Mouse (Mus musculus) liver (tissue): ENCODE measurements around the gene Ndufs6.

Source experiments
- DNase-seq: peaks from one replicate; pipeline ENCODE4 v3.0.0-alpha.2; 2020; ENCODE audit warnings: mixed read lengths

The Ndufs6 gene

DNA sequence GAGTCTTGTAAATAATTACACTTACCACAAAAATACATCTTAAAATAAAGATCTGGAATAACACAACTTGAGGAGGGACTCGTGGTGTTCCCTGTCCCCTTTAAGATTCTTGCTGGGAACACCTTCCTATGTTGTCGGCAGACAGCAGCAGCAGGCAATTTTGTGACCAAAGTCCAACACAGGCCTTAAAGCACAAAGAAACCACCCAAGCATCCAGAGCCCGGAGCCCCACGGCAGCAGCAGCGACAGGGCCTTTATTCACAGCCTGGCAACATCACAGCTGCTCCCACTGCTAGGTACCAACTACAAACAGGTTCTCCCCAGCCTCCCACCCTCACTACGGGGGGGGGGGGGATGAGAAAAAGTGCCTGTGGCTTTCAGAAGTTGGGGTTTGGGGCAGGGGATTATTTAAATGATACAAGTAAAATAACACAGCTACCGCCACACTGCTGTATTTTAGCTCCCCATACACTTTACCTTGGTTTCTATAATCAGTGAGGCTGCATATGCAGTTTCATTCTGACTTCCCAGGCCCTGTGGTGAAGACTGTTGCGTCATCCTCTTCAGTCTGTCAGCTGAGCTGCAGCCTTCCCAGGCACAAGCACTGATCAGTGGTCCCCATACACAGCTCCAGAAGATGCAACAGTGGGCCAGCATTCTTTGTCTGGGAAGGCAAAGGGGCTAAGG lies 22.8 kb downstream of the Ndufs6 start:
- DNase-seq = no peak

DNA sequence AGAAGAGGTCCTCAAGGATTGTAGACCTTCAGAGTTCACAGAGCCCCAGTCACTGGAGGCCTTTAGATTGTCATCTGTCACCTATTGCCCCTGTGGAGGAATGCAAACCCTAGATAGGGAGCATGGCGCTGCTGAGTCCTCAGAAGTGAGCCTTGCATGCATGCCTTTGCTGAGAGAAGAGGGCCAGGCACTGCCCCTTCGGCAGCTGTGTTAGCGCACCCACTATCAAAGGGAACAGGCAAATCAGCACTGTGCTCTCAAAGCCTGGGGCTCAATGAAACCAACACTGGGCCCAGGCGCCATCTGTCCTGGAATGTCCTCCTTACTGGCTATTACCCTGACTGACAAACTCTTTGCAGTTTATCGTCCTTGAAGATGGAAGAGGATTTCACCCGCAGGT lies 23.6 kb downstream of the Ndufs6 start:
- DNase-seq = no peak

DNA sequence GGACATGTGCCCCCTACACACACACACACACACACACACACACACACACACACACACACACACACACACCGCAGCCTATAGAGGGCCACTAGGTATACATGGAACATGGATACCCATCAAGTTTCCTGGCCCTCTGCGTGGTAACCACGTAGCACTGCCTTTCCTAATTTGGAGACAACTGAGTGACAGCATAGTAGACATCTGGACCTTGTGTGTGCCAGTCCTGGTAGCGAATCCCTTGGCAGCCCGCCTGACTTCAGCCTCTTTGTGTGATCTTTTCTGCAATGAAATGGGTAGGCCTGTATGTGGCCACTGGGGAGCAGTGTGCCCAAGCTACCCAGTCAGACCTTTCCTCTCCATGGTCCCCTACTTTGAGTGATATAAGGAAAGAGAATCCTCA lies 29.0 kb downstream of the Ndufs6 start:
- DNase-seq = no peak

DNA sequence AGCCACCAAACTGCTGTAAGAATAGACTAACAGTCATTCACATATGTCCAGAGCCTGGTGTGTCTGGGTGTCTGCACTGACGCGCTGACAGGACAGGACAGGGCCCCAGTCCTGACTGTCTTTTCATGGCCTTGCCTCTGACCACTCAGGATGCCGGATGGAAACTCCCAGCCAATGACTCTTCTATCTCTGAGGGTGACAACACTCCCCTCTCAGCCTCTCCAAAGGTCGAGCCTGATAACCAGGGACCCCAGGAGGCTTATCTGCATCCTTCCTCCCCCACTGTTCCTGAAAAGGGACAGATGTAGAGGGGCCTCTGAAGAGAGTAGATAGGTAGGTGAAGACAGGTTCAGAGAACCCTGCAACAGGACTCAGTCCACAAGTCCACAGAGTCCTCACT lies 29.6 kb downstream of the Ndufs6 start:
- DNase-seq = peak; percentile 9

DNA sequence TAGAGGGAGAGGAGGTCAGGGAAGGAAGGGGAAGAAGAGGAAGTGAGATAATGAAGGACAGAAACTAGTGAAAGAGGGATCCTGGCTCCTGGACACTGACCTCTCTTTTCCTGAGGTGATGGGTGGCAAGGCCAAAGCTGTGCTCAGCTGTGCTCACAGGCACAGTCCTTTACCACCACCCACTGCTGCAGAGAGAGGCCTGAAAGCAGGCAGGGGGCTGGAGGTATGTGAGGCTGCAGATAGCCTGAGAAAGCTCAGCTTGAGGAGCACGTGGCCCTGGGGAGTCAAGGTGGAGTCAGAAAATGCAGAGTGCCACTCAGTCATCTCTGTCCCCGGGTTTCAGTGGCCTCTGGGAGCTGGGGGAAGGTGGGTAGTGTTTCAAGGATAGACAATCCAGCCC lies 37.2 kb downstream of the Ndufs6 start:
- DNase-seq = no peak

DNA sequence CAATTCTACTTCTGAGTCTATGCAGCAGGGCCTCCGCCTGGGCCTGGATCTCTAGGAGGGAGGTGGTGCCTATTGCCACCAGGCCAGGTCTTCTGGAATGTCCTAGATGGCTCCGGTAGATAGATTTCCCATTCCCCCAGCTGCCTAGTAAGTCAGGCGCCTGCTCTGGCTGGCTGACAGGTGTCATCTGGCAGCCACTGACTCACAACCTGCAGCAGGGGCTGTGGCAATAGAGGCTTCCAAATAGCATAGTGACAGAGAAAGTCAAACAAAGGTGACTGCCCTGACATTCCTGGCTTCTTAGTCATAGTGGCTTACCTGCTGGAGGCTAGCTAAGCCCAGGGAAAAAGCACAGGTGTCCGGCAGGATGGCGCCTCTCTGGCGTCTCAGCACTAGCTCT lies 38.1 kb downstream of the Ndufs6 start:
- no peak for DNase-seq

DNA sequence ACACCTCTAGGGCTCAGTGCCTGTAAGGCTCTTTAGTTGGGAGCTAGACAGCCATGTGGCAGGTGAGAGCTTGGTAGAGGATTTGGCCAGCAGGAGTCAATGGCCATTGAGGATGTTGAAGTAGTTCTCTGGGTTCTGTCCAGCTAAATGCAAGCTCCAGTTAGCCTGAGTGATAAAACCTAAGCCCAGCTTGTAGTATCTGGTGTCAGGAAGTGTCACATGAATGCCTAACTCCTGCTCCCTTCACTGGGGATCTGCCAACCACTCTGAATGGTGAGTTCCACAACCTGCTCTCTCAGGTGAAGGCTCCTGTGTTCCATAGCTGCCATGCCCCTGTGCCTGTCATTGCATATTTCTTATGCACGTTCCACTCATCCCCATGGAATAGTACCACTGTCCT lies 44.8 kb downstream of the Ndufs6 start:
- no peak for DNase-seq

DNA sequence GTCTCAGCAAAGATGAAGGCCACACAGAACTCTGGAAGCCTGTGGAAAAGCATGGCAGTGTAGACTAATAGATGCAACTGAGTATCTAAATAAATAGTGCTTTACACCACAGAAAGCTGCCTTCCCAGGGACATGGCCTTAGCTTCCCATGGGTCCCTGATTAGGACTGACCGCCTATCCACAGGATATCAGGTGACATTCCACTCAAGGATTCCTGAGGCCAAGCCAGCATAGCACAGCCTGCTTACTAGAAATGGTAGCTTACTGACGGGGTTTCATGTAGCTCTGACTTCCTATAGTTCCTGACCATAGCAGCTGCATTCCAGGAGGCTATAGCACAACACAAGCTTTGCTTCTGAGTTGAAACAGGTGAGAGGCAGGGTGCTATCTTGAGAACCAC lies 45.9 kb downstream of the Ndufs6 start:
- DNase-seq = no peak

DNA sequence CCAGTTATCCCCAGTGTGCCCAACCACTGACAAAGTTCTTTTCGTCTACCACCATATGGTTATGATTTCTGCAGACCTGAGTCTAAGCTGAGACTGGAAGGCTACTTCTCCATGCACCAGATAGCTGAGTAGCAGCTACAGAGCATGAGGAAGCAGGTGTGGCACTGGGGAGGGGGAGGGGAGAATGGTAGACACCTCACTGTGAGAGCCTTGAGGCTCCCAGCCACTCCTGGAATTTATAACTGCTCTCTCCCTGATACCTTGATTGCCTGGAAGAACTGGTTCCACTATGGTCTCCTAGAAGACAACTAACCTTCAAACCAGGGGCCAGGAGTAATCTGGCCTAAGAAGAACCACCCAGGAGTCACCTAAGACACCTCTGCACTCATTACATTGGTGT lies 49.1 kb downstream of the Ndufs6 start:
- no peak for DNase-seq

DNA sequence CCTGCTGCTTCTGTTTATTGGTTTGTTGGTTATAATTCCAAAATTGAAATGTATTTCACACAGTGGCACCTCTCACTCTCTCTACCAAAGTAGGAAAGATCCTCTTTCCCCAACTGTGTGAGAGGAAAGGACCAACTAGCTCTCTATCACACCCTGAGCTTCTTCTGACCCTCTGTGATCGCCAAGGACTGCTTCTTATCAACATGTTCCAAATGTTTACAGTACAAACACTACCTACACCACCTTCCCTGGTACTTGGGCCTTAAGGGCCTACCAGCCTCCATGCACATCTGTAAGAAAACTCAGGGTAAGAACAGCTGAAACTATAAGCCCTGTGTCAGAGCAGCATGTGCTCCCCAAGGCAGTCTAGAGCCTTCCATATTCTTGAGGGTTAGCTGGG lies 50.5 kb downstream of the Ndufs6 start:
- DNase-seq = no peak

DNA sequence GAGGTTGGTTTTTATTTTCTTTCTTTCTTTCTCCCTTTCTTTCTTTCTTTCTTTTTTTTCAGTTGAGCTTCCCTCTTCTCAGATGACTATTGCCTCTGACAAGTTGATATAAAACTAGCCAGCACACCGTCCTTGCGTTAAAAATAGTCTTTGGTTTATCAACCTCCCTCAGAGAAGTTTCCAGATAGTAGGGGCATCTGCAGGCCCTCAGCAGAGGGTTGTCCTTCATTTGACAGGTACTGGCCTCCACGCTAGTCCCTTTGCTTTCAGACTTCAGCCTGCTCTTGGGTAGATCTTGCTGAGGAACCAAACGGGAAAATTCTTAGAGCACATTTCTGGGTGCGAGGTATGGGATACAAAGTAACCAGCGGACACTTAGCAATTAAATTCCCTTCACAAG lies 51.0 kb downstream of the Ndufs6 start:
- DNase-seq = no peak

DNA sequence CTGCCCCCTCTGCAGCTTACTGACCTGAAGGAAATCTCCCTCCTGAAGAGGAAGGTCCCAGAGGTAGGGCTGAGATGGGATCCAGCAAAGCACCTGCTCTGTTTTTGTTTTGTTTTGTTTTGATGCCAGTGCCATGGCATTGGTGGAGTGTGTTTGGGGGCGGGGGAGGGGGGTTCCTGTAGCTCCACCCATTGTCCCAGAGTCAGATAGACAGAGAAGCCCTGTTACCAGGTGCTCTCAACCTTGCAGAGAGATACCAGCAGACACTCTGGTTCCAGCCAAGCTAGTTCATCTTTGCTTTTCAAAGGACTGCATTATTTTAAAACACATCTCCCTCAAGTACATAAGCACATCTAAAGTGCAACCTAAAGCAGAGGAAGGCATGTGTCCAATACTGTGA lies 54.8 kb downstream of the Ndufs6 start:
- no peak for DNase-seq

DNA sequence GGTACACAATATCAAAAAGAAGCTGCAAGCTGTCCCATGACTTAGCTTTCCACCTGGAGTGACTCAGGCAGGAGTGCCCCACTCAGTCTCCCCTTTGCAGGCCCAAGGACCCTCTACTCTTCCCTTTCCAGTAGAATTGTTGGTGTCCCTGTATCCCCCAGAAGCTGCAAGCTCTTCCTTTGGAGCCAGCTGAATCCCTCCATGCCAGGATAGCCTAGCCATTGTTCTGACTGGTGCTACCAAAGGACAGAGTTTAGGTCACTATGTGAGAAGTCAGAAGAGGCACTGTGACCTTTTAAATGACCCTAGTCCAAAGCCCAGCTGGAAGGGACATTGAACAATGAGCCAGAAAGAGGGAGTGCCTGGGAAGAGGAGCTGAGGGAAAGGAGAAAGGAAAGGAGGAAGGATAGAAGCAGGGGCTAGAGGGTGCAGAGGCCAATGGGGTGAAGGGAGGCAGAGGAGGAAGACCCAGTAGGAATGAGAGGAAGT lies 55.5 kb downstream of the Ndufs6 start:
- no peak for DNase-seq

DNA sequence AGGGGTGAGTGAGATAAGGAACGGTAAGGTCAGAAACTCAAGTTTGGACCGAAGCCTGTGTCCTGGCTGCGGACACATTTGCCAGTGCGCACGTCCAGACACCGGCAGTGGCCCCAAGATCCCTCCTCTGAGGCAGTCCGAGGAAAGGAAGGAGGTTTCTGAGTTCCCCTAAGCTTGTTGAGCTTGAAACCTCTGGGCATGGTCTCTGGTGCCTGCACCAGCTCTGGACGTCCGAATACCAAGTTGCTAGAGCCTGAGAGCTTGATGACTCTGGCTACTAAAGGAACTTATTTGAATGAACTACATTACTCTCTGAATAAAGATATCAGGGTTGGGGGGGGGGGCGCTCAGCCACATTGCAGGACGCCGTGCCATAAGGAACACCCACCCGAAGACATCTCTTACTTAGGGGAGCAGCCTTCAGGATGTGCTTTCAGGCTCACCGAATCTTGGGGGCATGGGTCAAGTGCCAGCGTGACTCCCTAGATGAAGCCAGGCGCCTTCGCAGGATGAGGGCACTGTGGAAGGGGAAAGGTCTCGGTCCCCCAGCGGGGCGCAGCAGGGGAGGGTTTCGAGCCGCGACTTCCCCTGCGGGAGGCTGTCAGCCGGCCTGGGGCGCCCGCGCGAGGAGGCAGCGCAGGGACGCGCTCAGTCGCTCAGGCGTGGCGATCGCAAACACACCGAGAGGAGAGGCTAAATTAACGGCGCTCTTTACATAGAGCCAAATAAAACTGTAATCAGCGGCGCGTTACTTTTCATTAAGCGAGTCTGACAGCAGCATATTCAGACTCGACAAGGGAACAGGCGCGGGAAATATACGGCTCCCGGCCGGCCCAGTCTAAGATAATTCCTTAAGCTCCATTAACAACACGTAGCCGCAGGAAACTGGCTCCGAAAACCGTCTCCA lies 56.8 kb downstream of the Ndufs6 start:
- DNase-seq = no peak

DNA sequence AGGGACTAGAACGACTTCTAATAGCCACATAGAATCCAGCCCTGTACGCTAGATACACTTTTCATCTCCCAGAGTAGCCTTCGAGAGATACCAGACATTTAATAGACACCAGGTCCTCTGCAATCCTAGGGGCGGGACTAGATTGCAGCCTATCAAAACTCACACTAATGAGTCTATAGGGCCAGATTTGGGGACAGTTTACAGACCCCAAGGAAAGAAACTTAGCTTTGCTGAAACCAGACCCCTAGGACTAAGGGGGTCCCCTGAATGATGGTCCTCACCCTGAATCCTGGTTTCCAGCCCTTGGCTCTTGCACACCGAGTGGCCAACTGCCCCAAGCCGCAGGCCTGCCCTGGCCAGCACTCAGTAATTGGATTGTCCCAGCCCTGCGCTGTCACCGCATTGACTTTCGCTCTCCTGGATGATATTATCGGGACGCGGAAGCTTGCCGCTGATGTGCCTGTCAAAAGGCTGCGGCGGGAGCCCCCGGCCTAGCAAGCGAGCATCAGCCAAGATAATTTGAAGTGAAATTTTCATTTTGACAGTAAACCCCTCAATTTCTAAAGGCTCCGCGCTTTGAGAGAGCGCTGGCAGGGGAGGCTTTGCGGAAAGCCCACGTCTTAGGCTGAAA lies 57.8 kb downstream of the Ndufs6 start:
- no peak for DNase-seq

DNA sequence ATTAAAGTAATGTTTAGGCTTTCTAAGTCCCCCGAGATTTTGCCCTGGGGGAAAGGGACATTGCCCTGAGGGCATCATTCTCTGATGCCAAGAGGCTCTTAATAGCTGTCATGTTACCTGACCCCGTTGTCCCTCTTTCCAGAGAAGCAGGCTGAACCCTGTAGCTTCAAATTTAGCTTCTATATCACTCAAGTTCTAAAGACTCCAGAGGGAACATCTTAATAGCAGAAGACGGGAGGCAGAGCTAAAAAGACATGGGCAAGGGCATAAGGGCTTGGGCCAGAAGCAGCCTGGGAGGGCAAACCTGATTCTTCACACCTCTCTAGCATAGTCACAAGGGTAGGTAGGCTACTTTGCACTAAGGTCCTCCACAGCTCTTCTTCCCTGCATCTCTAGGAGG lies 58.5 kb downstream of the Ndufs6 start:
- no peak for DNase-seq
